Mouse (Mus musculus) left cerebral cortex, postnatal 36 days (tissue): ENCODE measurements at regions not wholly inside any gene's neighbourhood (a gene's known extent, or its start where the extent isn't known, plus 50 kb on each side); places are given as distances from the start of the nearest gene placed in this dataset.
"Not testable (repeated sequence)": the region's sequence is repeated elsewhere in the genome, so short reads cannot be mapped to it uniquely, and the experiment has no call there.

Source experiments
- DNase-seq, 2 experiments: peaks; one replicate each; pipeline ENCODE4 v3.0.0; 2021 to 2022; ENCODE audit warnings: low spot score in 2 of 2, mixed read lengths in 1 of 2
- intact Hi-C: fragments of 180-260 bp; cut with DNase I; formaldehyde crosslinking; loops from one replicate; pipeline ENCODE4 v1.15.1; 2025

- intact Hi-C loops = no loop called here
Observed at GRCm38 (mm10) chr2:63580489-63581139, 396.5 kb upstream of the Kcnh7 start.

GRCm38 (mm10) chr2:63575172-63575571 lies 391.1 kb upstream of the Kcnh7 start:
- intact Hi-C loops = no loop called here
- DNase-seq = no peak

More at GRCm38 (mm10) chr2:63580489-63581139, 396.5 kb upstream of the Kcnh7 start:
- no peak for DNase-seq

DNA sequence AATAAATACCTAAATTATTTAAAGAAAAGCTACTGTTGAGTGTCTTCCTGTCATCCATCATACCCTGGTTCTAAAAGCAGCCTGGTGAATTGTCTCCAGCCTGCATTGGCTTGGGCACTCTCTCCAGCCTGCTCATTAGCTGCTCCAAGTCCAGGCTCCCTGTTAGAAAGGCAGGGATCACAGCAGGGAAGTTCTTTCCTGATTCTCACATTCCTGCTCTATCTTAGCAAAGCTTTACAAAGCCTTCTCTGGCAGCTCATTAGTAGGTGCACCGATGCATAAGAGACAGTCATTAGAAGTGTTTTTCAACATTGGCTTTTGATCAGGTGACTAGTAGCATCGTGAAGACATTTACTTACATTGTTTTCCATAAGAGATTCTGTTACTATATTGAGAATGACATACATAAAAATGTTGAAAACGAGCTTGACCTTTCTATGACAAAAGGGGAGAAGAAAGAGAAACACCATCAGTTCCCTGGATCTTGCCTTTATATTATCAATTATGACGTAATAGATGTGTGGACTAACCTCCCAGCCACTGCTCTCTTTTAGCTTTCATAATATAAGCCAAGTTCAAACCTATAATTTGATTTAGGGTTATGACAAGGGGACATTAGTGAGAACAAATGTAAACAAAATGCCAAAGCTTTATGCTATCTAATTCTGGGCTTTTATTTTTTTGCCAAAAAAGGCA lies 390.1 kb upstream of the Kcnh7 start:
- intact Hi-C loops = no loop called here
- DNase-seq = no peak

- DNase-seq = no peak
- intact Hi-C loops = no loop called here
Observed at GRCm38 (mm10) chr2:63573015-63573807, 389.1 kb upstream of the Kcnh7 start.

DNA sequence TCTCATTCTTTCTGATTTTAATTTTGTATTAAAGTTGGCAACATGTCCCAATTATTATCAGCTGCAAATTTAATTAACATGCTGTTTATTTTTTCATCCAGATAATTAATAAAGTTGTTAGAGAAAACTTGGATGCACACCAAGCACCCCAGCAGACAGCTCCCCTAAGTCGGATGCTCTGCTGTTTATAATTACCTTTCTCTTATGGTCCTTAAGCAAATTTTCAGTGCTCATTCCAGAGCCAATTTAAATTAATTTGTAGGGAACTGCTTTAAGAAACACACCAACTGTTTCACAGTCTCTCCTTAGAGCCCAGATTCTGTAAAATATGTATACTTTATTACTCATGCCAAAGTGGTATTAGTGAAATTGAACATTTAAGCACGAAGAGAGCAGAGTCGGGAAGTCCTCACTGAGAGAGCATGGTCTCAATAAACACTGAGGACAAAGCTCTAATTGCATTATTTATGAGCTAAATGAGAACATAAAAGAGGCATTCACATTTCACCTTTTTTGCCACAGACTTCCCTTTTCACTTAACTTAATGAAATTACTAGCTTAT lies 372.9 kb upstream of the Kcnh7 start:
- no peak for DNase-seq
- intact Hi-C loops = no loop called here

GRCm38 (mm10) chr2:63541836-63542235 lies 357.7 kb upstream of the Kcnh7 start:
- DNase-seq, intact Hi-C loops: not testable (repeated sequence)

DNA sequence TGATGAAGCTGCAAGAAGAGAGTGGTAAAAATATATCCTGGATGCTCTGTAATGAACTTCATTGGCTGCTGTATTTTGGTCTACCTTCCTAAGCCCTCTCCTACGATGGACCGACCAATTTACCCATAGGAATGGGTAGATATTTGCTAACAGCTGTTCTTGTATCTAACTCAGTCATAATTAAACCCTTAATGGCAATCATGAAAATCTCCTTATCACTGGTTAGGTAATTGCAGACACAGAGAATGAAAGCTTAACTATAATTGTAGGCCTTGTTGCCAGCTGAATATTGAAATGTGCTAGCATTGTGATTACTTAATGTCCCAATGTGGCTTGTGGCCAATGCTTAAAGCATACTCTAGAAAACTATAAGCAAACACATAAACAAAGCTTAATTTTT lies 334.4 kb upstream of the Kcnh7 start:
- intact Hi-C loops = loop anchor here (10.0 kb wide), 1 partner anchor 936 kb away; no protein-coding TSS in a partner anchor
- no peak for DNase-seq

- no peak for DNase-seq
- intact Hi-C loops = loop anchor here (2.0 to 10.0 kb wide), 2 partner anchors 941 to 1339 kb away; no protein-coding TSS in a partner anchor
Observed at GRCm38 (mm10) chr2:63513554-63514226, 329.6 kb upstream of the Kcnh7 start.

DNA sequence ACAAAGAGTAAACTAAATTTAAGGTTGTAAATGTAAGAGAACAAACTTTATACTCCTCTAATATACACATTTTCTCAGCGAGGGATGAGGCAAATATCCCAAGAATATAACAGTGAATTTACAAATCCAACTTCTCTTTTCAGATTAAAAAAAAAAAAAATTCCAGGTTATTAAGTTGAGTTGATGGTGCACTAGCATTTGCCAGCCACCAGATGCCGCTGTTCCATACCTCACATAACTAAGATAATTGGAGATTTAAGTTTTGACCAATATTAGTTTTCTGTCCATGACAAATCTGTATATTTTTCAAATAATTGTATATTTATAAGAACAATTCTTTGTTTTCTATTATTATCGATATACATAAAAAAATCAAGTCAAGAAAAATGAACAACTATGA lies 319.9 kb upstream of the Kcnh7 start:
- intact Hi-C loops = loop anchor here (10.0 kb wide), 1 partner anchor 1401 kb away; no protein-coding TSS in a partner anchor
- DNase-seq = peak in 1 of 2 experiments; percentile 6

GRCm38 (mm10) chr2:63476411-63476810 lies 292.3 kb upstream of the Kcnh7 start:
- DNase-seq = no peak
- intact Hi-C loops = no loop called here

DNA sequence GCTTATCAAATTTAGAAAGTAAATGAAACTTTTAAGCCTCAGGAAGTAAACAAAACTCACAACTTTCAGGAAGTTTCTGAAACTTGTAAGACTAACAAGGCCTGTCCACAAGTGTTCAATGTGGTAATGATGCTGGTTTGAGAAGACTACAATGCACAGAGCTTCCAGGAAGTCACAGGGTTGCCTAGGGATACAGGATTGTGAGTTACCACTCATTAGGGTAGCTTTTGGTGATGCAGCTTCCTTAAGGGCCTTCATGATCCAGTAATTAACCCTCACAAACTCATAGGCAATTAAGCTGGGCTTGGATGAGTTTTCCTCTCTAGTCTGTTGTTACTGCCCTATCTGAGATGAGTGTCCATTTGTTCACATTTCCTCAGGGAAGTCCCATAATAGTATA lies 291.2 kb upstream of the Kcnh7 start:
- intact Hi-C loops = no loop called here
- no peak for DNase-seq

- intact Hi-C loops = no loop called here
- DNase-seq = peak; percentile 28
Observed at GRCm38 (mm10) chr2:63473699-63474098, 289.6 kb upstream of the Kcnh7 start.

DNA sequence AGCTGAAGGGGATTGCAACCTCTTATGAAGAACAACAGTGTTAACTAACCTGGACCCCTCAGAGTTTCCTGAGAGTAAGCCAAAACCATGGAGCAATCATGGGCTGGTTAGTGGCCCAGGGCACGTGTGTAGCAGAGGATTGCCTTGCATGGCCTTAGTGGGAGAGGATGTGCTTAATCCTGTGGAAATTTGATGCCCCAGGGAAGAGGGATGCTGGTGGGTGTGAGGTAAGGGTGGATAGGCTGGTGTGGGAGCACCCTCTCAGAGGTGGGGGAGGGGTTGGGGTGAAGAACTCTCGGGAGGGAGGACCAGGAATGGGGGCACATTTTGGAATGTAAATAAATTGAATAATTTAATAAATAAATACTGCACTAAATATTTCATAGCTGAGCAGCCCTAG lies 288.2 kb upstream of the Kcnh7 start:
- DNase-seq = no peak
- intact Hi-C loops = no loop called here

- intact Hi-C loops = loop anchor here (10.0 kb wide), 1 partner anchor 244 kb away; no protein-coding TSS in a partner anchor
- DNase-seq = no peak
Observed at GRCm38 (mm10) chr2:63459112-63459511, 275.0 kb upstream of the Kcnh7 start.

DNA sequence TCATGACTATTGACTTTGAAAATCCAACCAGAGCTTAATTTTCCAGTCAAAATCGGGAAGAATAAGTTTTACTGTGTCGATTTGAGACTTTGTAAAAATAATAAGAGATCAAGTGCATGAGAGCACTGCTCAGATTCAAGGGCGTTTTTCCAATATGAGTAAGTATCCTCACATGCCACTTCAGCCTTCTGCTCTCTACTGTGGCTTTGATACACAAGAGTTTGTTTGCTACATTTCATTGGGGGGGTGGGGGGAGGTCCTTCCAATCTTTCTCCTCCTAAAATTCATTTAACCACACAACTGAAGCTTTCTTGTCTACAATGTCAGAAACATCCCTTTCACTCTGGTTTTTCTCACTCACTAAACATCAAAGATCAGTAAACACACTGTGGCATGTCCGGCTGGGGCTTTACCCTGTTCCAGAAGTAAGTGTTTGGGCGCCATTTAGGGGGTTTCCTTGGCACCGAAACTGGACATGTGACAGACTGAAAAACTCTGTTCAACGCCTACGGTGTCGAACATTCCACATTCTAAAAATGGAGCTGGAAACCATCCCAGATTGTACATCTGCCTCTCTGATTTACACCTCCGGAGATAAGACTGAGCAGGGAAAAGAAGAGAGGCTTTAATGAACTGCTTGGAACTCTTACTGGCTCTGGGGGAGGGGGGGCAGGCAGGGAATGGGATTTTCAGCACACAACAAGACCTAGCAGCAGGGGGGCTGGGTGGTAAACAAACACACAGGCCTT lies 270.4 kb upstream of the Kcnh7 start:
- DNase-seq = peak; percentile 49 to 54
- intact Hi-C loops = loop anchor here (5.0 to 10.0 kb wide), 2 partner anchors 240 to 802 kb away; no protein-coding TSS in a partner anchor

GRCm38 (mm10) chr2:63452891-63453290 lies 268.8 kb upstream of the Kcnh7 start:
- intact Hi-C loops = loop anchor here (2.0 to 10.0 kb wide), 3 partner anchors 238 to 801 kb away; partner anchors contain the start of gene Kcnh7

GRCm38 (mm10) chr2:63452164-63452563 lies 268.1 kb upstream of the Kcnh7 start:
- DNase-seq = no peak
- intact Hi-C loops = loop anchor here (2.0 to 10.0 kb wide), 3 partner anchors 237 to 800 kb away; partner anchors contain the start of gene Kcnh7

More at GRCm38 (mm10) chr2:63452891-63453290, 268.8 kb upstream of the Kcnh7 start:
- peak in 1 of 2 experiments; percentile 29 for DNase-seq

DNA sequence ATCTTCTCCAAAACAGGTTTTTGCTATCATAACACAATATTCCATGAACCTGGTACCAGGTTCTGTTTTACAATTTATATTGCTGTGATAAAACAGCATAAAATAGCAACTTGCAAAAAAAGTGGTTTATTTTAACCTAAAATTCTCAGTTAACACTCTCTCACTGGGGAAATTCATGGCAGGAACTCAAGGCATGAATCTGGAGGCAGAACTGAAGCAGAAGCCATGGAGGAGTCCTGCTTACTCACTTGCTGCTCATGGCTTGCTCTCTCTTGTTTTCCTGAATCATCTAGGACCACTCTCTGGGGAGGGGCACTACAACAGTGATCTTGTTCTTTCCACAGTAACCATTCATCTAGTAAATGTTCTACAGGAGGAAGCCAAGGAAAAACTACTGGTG lies 250.2 kb upstream of the Kcnh7 start:
- intact Hi-C loops = no loop called here
- no peak for DNase-seq
